Mouse (Mus musculus) stomach, embryonic 16.5 days (tissue): ENCODE measurements around the gene Tfpi2. TPM values are rescaled to one million over a fixed set of nuclear protein-coding genes. Genes with fewer than 3 reads are reported as not detected.

ENCODE experiments used
- ATAC-seq: fragments of 200-750 bp; cut with Nextera tagmentation; 2 replicates; pipeline ENCODE4 v1.8.0; 2017; ENCODE audit warnings: moderate number of reproducible peaks, moderate TSS enrichment; ENCODE audit not compliant: insufficient read depth, low FRiP score
- H3K27ac ChIP-seq: fragments of 300-500 bp; sonication (generic); 2 replicates; pipeline ENCODE4 v1.5.1; 2014; ENCODE audit warnings: low read length
- H3K27me3 ChIP-seq: fragments of 300-500 bp; sonication (generic); 2 replicates; pipeline ENCODE4 v1.6.1; 2014; ENCODE audit warnings: low read length, control low read depth, mixed read lengths; ENCODE audit not compliant: control insufficient read depth, insufficient read depth
- H3K36me3 ChIP-seq: fragments of 300-500 bp; sonication (generic); 2 replicates; pipeline ENCODE4 v1.6.1; 2014; ENCODE audit warnings: low read length; ENCODE audit not compliant: control insufficient read depth, insufficient read depth
- H3K4me1 ChIP-seq: fragments of 300-500 bp; sonication (generic); 2 replicates; pipeline ENCODE4 v1.6.1; 2014; ENCODE audit warnings: low read length, control low read depth, mixed read lengths; ENCODE audit not compliant: control insufficient read depth, insufficient read depth
- H3K4me2 ChIP-seq: fragments of 300-500 bp; sonication (generic); 2 replicates; pipeline ENCODE4 v1.6.1; 2014; ENCODE audit warnings: low read depth, low read length, mixed read lengths
- H3K4me3 ChIP-seq: fragments of 300-500 bp; sonication (generic); replicated peaks from 2 replicates; pipeline ENCODE4 v1.5.1; 2014; ENCODE audit warnings: mild to moderate bottlenecking, low read length
- H3K9ac ChIP-seq: fragments of 300-500 bp; sonication (generic); 2 replicates; pipeline ENCODE4 v1.6.1; 2014; ENCODE audit warnings: low read length
- H3K9me3 ChIP-seq: fragments of 300-500 bp; sonication (generic); replicated peaks from 2 replicates; pipeline ENCODE4 v1.6.1; 2016; ENCODE audit warnings: low read length, control low read depth; ENCODE audit not compliant: control insufficient read depth
- WGBS: fragments of 180-500 bp; shearing (Covaris S2); extraction: QIAGEN DNeasy Blood & Tissue Kit; methylation state at CpG from one replicate; pipeline ENCODE4 v1.1.7; 2014; 5-methylcytosine and 5-hydroxymethylcytosine counted together
- polyA plus RNA-seq: library from polyadenylated mRNA; unstranded; fragments of >200 nt; fragmentation: Nextera tagmentation; extraction: Ambion mirVana; gene quantifications from 2 replicates; pipeline ENCODE4 v1.2.1, GENCODE M21; 2015

The Tfpi2 gene
- polyA plus RNA-seq: 3.9 and 4.7 TPM in 2 replicates

DNA sequence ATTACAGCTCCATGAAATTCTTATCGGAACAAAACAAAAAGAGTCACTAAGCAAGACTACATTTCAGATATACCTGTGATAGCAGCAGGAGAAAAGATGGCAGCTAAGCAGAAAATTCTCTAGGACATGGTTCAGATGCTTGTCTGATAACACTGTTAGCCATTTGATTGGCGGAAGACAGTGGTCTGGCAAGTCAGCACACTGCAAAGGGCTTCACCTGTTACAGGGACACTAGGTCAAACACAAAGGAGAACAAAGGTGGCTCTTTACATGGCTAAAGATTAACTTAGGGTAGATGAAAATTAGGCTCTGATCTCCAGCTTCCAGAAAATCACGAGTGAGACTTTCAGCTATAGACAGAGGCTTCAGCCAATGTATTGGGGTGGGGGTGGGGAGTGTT is at the start of gene Tfpi2:
TSS of gene Tfpi2 (minus strand) at position 170 of the 400 bp plus-strand sequence.
- Histone ChIP-seq H3K36me3 (no peaks in the 10 kb centered on the region), H3K4me3 (no peak within 1 kb of the TSS), H3K9ac (no peak within 1 kb of the TSS), H3K4me2 (no peak within 1 kb of the TSS), H3K9me3 (no peaks in the 10 kb centered on the region), H3K27ac (no peak within 1 kb of the TSS), H3K4me1 (no peaks in the 10 kb centered on the region), H3K27me3 (no peaks in the 10 kb centered on the region)
- ATAC-seq: no peak
- 61% methylated on average over 3 of the region's 3 CpGs for WGBS

DNA sequence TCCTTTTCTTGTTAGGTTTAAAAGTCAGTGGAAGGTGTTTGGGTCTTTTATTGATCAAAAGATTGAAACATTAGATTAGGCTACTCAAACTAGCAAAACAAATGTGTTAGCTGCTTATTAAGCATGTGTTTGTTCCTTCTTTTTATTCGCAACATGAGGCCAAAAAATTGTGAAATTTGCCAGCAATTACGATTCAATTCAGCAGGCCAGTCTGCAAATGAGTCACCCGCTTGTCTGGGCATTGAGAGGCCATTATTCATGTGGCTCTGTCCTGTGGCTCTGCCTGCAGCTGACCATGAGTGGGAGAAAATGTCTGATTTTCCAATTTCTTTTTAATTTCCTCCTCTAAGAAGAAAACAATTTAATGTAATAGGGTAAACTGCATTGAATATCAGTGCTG is 42.2 kb upstream of the Tfpi2 start:
- Histone ChIP-seq H3K4me1 (no peaks in the 10 kb centered on the region), H3K4me3 (no peak overlapping the region), H3K9ac (no peak overlapping the region), H3K36me3 (no peaks in the 10 kb centered on the region), H3K4me2 (no peak overlapping the region), H3K27ac (no peak overlapping the region), H3K9me3 (no peaks in the 10 kb centered on the region), H3K27me3 (no peaks in the 10 kb centered on the region)
- no peak for ATAC-seq
- WGBS: 72% methylated on average over 3 of the region's 3 CpGs

GRCm38 (mm10) chr6:4026367-4026766 is 37.6 kb upstream of the Tfpi2 start:
- no peak for ATAC-seq
- Histone ChIP-seq H3K9ac (no peak overlapping the region), H3K4me3 (no peak overlapping the region), H3K27me3 (no peaks in the 10 kb centered on the region), H3K4me1 (no peaks in the 10 kb centered on the region), H3K27ac (no peak overlapping the region), H3K36me3 (no peaks in the 10 kb centered on the region), H3K4me2 (no peak overlapping the region), H3K9me3 (no peaks in the 10 kb centered on the region)
- 36% methylated on average over 2 of the region's 2 CpGs for WGBS

DNA sequence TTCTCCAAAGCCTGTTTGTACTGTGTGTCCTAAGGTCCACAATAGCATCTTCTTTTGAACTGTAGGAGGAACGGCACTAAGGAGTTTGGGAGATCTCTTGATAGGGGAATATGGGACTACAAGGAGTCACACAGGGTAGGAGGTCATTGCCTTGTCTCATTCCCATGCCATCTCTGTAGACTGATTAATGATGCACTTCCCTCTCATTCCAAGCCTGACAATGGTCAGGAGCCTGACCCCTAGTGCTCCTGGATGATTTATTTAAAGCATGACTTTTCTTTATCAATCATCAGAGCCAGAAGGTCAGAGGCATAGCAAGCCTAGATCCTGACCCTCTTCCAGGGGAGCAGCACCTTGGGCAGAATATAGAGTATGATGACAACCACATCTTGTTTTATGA is 33.9 kb upstream of the Tfpi2 start:
- H3K4me2 ChIP-seq: no peak overlapping the region
- H3K4me1 ChIP-seq: no peaks in the 10 kb centered on the region
- WGBS: 33% methylated on average over 1 of the region's 1 CpGs
- H3K4me3 ChIP-seq: no peak overlapping the region
- no peak for ATAC-seq
- H3K27ac ChIP-seq: no peak overlapping the region
- no peaks in the 10 kb centered on the region for H3K36me3 ChIP-seq
- no peaks in the 10 kb centered on the region for H3K9me3 ChIP-seq
- no peak overlapping the region for H3K9ac ChIP-seq
- no peaks in the 10 kb centered on the region for H3K27me3 ChIP-seq

DNA sequence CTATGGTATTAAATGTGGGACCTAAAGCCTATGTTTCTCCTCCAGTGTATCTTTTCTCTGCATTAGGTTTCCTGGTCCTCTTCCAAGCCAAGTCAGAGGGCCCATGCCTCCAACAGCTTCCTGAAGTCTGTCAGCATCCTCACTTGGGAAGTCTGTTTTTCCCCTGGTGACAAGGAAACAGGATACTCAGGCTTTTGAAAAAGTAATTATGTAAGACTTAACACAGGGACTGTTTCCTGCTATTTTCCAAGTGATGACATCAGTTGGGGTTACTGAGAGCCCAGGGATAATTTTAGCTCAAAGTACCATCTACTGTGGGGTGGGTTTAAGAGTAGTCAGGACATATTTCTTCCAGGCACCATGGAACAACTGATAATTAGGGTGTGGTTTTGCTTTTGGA is 20.8 kb upstream of the Tfpi2 start:
- ATAC-seq: no peak
- no peak overlapping the region for H3K4me2 ChIP-seq
- no peak overlapping the region for H3K4me3 ChIP-seq
- no peaks in the 10 kb centered on the region for H3K9me3 ChIP-seq
- peaks cover 4% of the 10 kb centered on the region for H3K4me1 ChIP-seq
- H3K27me3 ChIP-seq: no peaks in the 10 kb centered on the region
- H3K36me3 ChIP-seq: no peaks in the 10 kb centered on the region; the same call in 1 of the 2 replicates
- H3K9ac ChIP-seq: no peak overlapping the region
- H3K27ac ChIP-seq: no peak overlapping the region

DNA sequence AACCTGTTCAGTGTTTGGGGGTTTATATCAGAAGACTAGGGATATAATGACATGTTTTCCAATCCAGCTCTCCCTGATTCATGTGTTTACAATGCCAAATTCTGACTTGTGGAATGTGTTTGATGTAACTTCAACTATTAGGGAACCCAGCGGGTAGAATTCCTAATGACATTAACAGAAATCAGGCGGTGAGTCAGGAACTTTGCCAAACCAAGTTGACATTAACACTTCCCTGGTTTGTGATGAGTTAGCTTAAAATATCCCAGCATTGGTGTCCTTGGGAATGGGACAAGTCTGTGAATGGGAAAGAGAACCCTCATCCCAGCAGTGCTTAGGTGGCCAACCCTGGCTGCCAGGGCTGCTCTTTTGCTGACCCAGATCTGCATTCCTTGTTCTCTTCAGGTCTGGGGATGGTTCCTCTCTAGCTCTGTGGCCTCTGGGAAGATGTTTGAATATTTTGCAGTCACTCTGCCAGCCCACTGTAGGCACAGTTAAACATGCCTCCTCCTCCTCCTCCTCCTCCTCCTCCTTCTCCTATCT is 19.9 kb upstream of the Tfpi2 start:
- H3K9me3 ChIP-seq: no peaks in the 10 kb centered on the region
- H3K4me3 ChIP-seq: no peak overlapping the region
- H3K9ac ChIP-seq: no peak overlapping the region
- WGBS: 49% methylated on average over 2 of the region's 2 CpGs
- ATAC-seq: no peak
- no peak overlapping the region for H3K27ac ChIP-seq
- peaks cover 4% of the 10 kb centered on the region for H3K4me1 ChIP-seq
- H3K4me2 ChIP-seq: no peak overlapping the region
- H3K36me3 ChIP-seq: no peaks in the 10 kb centered on the region; the same call in 1 of the 2 replicates
- no peaks in the 10 kb centered on the region for H3K27me3 ChIP-seq

GRCm38 (mm10) chr6:4004808-4005207 is 16.1 kb upstream of the Tfpi2 start:
- Histone ChIP-seq H3K9ac (no peak overlapping the region), H3K27ac (no peak overlapping the region), H3K4me2 (peak overlapping the region; percentile 64), H3K36me3 (no peaks in the 10 kb centered on the region; the same call in 1 of the 2 replicates), H3K9me3 (no peaks in the 10 kb centered on the region), H3K27me3 (no peaks in the 10 kb centered on the region), H3K4me3 (peak overlapping the region; percentile 61), H3K4me1 (peaks cover 9% of the 10 kb centered on the region)
- WGBS: 38% methylated on average over 2 of the region's 2 CpGs
- no peak for ATAC-seq

DNA sequence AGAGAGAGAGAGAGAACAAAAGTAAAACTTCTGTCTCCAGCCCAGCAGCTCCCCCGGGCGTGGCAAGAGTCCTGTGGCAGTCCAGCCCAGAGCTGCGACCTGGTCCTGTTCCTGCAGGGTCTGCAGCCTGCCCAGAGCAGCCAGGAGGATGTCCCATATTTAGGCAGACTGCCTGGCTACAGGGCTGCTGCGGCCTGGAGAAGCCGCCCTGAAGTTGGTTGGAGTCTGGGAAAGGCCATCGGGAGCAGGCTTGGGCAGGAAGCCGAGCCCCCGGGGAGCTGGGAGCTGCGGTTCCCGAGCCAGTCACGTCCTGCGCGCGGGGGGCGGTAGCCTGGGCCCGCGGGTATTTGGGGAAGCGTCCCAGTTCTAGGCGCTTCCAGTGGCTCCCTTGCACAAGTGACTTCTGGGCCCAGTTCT is 15.2 kb upstream of the Tfpi2 start, which contains the start of gene Gng11:
TSS of gene Gng11 (plus strand) at position 15 of the 417 bp plus-strand sequence.
- peak; percentile 88 for ATAC-seq
- Histone ChIP-seq H3K4me1 (peaks cover 9% of the 10 kb centered on the region), H3K4me3 (peak within 1 kb of the TSS; percentile 61), H3K27me3 (no peaks in the 10 kb centered on the region), H3K9me3 (no peaks in the 10 kb centered on the region), H3K27ac (peak within 1 kb of the TSS; percentile 89), H3K4me2 (peak within 1 kb of the TSS; percentile 64), H3K36me3 (no peaks in the 10 kb centered on the region; the same call in 1 of the 2 replicates), H3K9ac (peak within 1 kb of the TSS; percentile 85)
- under 1% methylated on average over 19 of the region's 19 CpGs for WGBS

- Histone ChIP-seq H3K36me3 (no peaks in the 10 kb centered on the region; the same call in 1 of the 2 replicates), H3K4me3 (peak overlapping the region; percentile 61), H3K9me3 (no peaks in the 10 kb centered on the region), H3K27ac (peak overlapping the region; percentile 30), H3K9ac (peak overlapping the region; percentile 85; the same call in 1 of the 2 replicates), H3K4me2 (peak overlapping the region; percentile 64), H3K4me1 (peaks cover 9% of the 10 kb centered on the region), H3K27me3 (no peaks in the 10 kb centered on the region)
- 34% methylated on average over 4 of the region's 4 CpGs for WGBS
- peak; percentile 38; the same call in 1 of the 2 replicates for ATAC-seq
Measured at GRCm38 (mm10) chr6:4003445-4003844, 14.7 kb upstream of the Tfpi2 start.
